In the genomic region with DNA sequence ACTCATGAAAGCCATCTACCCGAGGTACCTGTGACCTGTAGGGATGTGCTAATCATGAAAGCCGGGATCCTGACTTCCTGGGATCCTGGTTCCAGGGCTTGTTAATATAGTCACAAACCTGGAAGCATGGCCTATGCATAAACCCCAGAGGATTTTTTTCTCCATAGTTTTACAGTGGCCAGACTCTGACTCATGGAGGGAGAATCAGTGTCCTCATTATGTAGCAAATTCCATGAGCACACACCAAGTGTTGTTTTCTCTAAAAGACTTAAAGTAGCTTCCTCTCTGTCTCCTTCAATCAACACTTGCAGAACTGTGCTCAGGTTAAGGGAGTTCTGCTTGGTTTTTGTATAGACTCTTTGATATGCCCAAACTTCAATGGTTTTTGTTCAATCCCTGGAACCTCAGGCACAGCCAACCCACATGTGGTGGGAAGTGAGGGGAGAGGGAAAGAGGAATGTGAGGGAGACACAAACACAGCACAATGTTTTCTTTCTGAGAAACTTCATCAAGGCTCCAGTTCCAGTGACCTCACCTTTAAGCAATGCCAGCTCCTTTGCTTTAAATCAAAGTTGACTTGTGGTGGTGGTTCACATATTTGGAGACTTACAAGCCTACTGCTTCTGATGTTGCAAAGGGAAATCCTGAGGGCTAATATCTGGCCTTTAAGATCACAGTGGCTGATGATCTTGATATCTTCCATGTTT, we compare ENCODE assay signal across 24 mouse cellular contexts.
DNase-seq lines count a peak whose midpoint lies in the region; ATAC-seq lines count a peak whose summit lies in the region.
"Had no signal": no experiment of that assay in that cellular context is flagged by ENCODE, and none has a peak within 500 bp of the region (broad histone marks: within the 10 kb centered on the region; RNA-seq: fewer than 3 reads in every experiment).

No protein-coding gene starts in this region.

- no peaks in the 10 kb centered on the region for H3K9me3 ChIP-seq in limb, embryonic 13.5 days
- H3K9me3 ChIP-seq: heart, embryonic 13.5 days; hindbrain, embryonic 10.5 days; hindbrain, embryonic 15.5 days; intestine, embryonic 15.5 days; liver, embryonic 12.5 days; midbrain, embryonic 12.5 days had no signal

- WGBS in limb, embryonic 13.5 days = 74% methylated on average over 2 of the region's 2 CpGs

- H3K36me3 ChIP-seq in limb, embryonic 13.5 days = no peaks in the 10 kb centered on the region
- H3K36me3 ChIP-seq: heart, embryonic 13.5 days; hindbrain, embryonic 10.5 days; hindbrain, embryonic 15.5 days; intestine, embryonic 15.5 days; liver, embryonic 12.5 days; midbrain, embryonic 12.5 days had no signal

- no peak overlapping the region for H3K27ac ChIP-seq in limb, embryonic 13.5 days
- H3K27ac ChIP-seq: heart, embryonic 13.5 days; hindbrain, embryonic 10.5 days; hindbrain, embryonic 15.5 days; intestine, embryonic 15.5 days; liver, embryonic 12.5 days; midbrain, embryonic 12.5 days had no signal

- ATAC-seq in limb, embryonic 13.5 days (ENCODE audit: low FRiP score, low read depth) = peak; percentile 57; the same call in 1 of the 2 replicates
- ATAC-seq: activated CD4-positive, CD25-positive, alpha-beta regulatory T cell, adult 4 months; forebrain, embryonic 16.5 days; intestine, embryonic 15.5 days; liver, embryonic 12.5 days; liver, postnatal 0 days had no signal

- H3K4me1 ChIP-seq in limb, embryonic 13.5 days = no peaks in the 10 kb centered on the region
- H3K4me1 ChIP-seq: heart, embryonic 13.5 days; hindbrain, embryonic 10.5 days; hindbrain, embryonic 15.5 days; intestine, embryonic 15.5 days; liver, embryonic 12.5 days; midbrain, embryonic 12.5 days had no signal

- intact Hi-C loops in heart, postnatal 36 days (cut with DNase I) = no loop called here

- H3K27me3 ChIP-seq in limb, embryonic 13.5 days = no peaks in the 10 kb centered on the region
- H3K27me3 ChIP-seq: heart, embryonic 13.5 days; hindbrain, embryonic 15.5 days; intestine, embryonic 15.5 days; liver, embryonic 12.5 days; midbrain, embryonic 12.5 days had no signal

- DNase-seq in 3134 (ENCODE audit: extremely low read depth, insufficient read length, low spot score) = peak; percentile 76
- peak; percentile 93 for DNase-seq in 3T3-L1 (ENCODE audit: low read depth, low spot score)
- peak; percentile 14 for DNase-seq in embryo, embryonic 10.5 days (ENCODE audit: low spot score)
- DNase-seq in gastrocnemius, postnatal 25 days = no peak
- DNase-seq in heart, postnatal 36 days = no peak
- DNase-seq in right cerebral cortex, adult 2 months (ENCODE audit: low spot score in 2 of 2) = no peak
- DNase-seq: adrenal gland, adult 8-10 months; cerebellum, adult 9-10 months; cerebellum, postnatal 36 days; heart, postnatal 10 days; kidney, adult 2 months; liver, postnatal 0 days; lung, postnatal 36 days; right cerebral cortex, postnatal 25 days; thymus, postnatal 14 days had no signal

- H3K9ac ChIP-seq in limb, embryonic 13.5 days = no peak overlapping the region
- H3K9ac ChIP-seq: heart, embryonic 13.5 days; hindbrain, embryonic 15.5 days; intestine, embryonic 15.5 days; liver, embryonic 12.5 days; liver, postnatal 0 days; midbrain, embryonic 12.5 days had no signal

- H3K4me3 ChIP-seq in limb, embryonic 13.5 days = no peak overlapping the region
- H3K4me3 ChIP-seq: heart, embryonic 13.5 days; hindbrain, embryonic 10.5 days; hindbrain, embryonic 15.5 days; intestine, embryonic 15.5 days; liver, embryonic 12.5 days; midbrain, embryonic 12.5 days had no signal

- no peak overlapping the region for H3K4me2 ChIP-seq in limb, embryonic 13.5 days (replicated peaks)
- H3K4me2 ChIP-seq: heart, embryonic 13.5 days; hindbrain, embryonic 15.5 days; intestine, embryonic 15.5 days; liver, embryonic 12.5 days; midbrain, embryonic 12.5 days had no signal

Comparison
In these comparisons a context has a peak if more than half of its experiments do, and no peak if none do; other contexts are left out.
1. DNase-seq: peak in 3134 (single experiment), 3T3-L1 (single experiment) and embryo, embryonic 10.5 days (single experiment); none in gastrocnemius, postnatal 25 days (single experiment), heart, postnatal 36 days (0 of 2) and right cerebral cortex, adult 2 months (0 of 2).